ENCODE assay signal across 27 mouse cellular contexts in genomic region chr2:180343092-180343491, GRCm38 (mm10). TPM values are rescaled to one million over a fixed set of nuclear protein-coding genes. Genes with fewer than 3 reads are reported as not detected.
DNase-seq lines count a peak whose midpoint lies in the region; ATAC-seq and TF ChIP-seq lines count a peak whose summit lies in the region.
"Had no signal": no experiment of that assay in that cellular context is flagged by ENCODE, and none has a peak within 500 bp of the region (broad histone marks: within the 10 kb centered on the region; RNA-seq: fewer than 3 reads in every experiment).

No protein-coding gene starts in this region.

- 0 out of 2 replicates have a peak overlapping the region, but pooled peaks have one; percentile 13 for H3K9ac ChIP-seq in heart, embryonic 14.5 days (ENCODE audit: low read length)
- H3K9ac ChIP-seq in liver, adult 2 months (ENCODE audit: low read depth, low read length) = no peak overlapping the region
- no peak overlapping the region for H3K9ac ChIP-seq in stomach, embryonic 15.5 days
- H3K9ac ChIP-seq: forebrain, postnatal 0 days; lung, embryonic 14.5 days had no signal

- no peaks in the 10 kb centered on the region for H3K36me3 ChIP-seq in heart, embryonic 14.5 days (ENCODE audit: control insufficient read depth, insufficient read depth, low read length)
- H3K36me3 ChIP-seq in liver, adult 2 months (ENCODE audit: control insufficient read depth, insufficient read depth, low read length) = no peaks in the 10 kb centered on the region
- H3K36me3 ChIP-seq in stomach, embryonic 15.5 days = no peaks in the 10 kb centered on the region
- H3K36me3 ChIP-seq: forebrain, embryonic 10.5 days had no signal

- ATAC-seq in heart, embryonic 14.5 days (ENCODE audit: insufficient number of reproducible peaks, insufficient read depth, low FRiP score, low read depth) = no peak
- peak; percentile 39; the same call in 1 of the 2 replicates for ATAC-seq in stomach, embryonic 15.5 days (ENCODE audit: insufficient read depth, low FRiP score, low read depth)
- no peak for ATAC-seq in CD4-positive, CD25-positive, alpha-beta regulatory T cell, adult 4 months
- ATAC-seq: forebrain, postnatal 0 days had no signal

- peaks cover 68 to 74% of the 10 kb centered on the region in 2 experiments for H3K4me1 ChIP-seq in heart, embryonic 14.5 days (ENCODE audit: control insufficient read depth in 2 of 2, insufficient read depth in 2 of 2, low read length in 2 of 2)
- 0 out of 2 replicates have a peak, but pooled peaks cover 1% of the 10 kb centered on the region for H3K4me1 ChIP-seq in liver, adult 2 months (ENCODE audit: control insufficient read depth, insufficient read depth, low read length)
- peaks cover 10% of the 10 kb centered on the region; the same call in 1 of the 2 replicates for H3K4me1 ChIP-seq in stomach, embryonic 15.5 days

- no peaks in the 10 kb centered on the region for H3K27me3 ChIP-seq in heart, embryonic 14.5 days (ENCODE audit: control insufficient read depth, insufficient read depth, low read length)
- H3K27me3 ChIP-seq in liver, adult 2 months (ENCODE audit: control insufficient read depth, insufficient read depth, low read length) = no peaks in the 10 kb centered on the region
- no peaks in the 10 kb centered on the region for H3K27me3 ChIP-seq in stomach, embryonic 15.5 days (replicated peaks)

- DNase-seq in heart, postnatal 4 days = no peak
- DNase-seq in liver, adult 2 months (ENCODE audit: extremely low read depth, low read depth, low spot score) = peak; percentile 66
- no peak for DNase-seq in liver
- peak; percentile 67 for DNase-seq in kidney, adult 9 months
- no peak for DNase-seq in MN1 (ENCODE audit: low spot score)
- DNase-seq: B cell, adult 2 months; cerebellum, adult 18-20 months; cerebellum, postnatal 36 days; forebrain, postnatal 0 days; left cerebral cortex, postnatal 4 days; lung, embryonic 14.5 days; retina, postnatal 1 day; thymus, postnatal 36 days had no signal

- no peak overlapping the region for H3K4me2 ChIP-seq in heart, embryonic 14.5 days (ENCODE audit: low read length)
- H3K4me2 ChIP-seq in stomach, embryonic 15.5 days = no peak overlapping the region
- H3K4me2 ChIP-seq: liver, embryonic 11.5 days; midbrain, embryonic 11.5 days had no signal

- 67% methylated on average over 13 of the region's 13 CpGs for WGBS in heart, embryonic 14.5 days
- 22% methylated on average over 13 of the region's 13 CpGs for WGBS in liver, adult 2 months
- 69% methylated on average over 13 of the region's 13 CpGs for WGBS in stomach, embryonic 15.5 days

- no peaks in the 10 kb centered on the region for H3K79me2 ChIP-seq in liver, adult 2 months (ENCODE audit: control insufficient read depth, insufficient read depth, low read length)

- H3K4me3 ChIP-seq in heart, embryonic 14.5 days (ENCODE audit: control insufficient read depth in 1 of 2, insufficient read depth in 1 of 2, low read depth in 1 of 2, low read length in 2 of 2) = no peak overlapping the region
- no peak overlapping the region for H3K4me3 ChIP-seq in liver, adult 2 months (ENCODE audit: insufficient read depth, low read depth, low read length)
- H3K4me3 ChIP-seq in stomach, embryonic 15.5 days (replicated peaks) = no peak overlapping the region
- H3K4me3 ChIP-seq: forebrain, embryonic 10.5 days had no signal

- no peak for TF ChIP-seq POLR2A in liver, adult 2 months (IDR thresholded peaks at IDR 0.05; ENCODE audit: extremely low read depth, insufficient read depth, low read length)

- peak overlapping the region; percentile 72 to 85 for H3K27ac ChIP-seq in heart, embryonic 14.5 days (replicated peaks in 1 of 2; ENCODE audit: control insufficient read depth in 1 of 2, insufficient read depth in 1 of 2, low read depth in 2 of 2, low read length in 2 of 2)
- no peak overlapping the region for H3K27ac ChIP-seq in liver, adult 2 months (replicated peaks; ENCODE audit: insufficient read depth, low read depth, low read length)
- H3K27ac ChIP-seq in stomach, embryonic 15.5 days = peak overlapping the region; percentile 27; the same call in 1 of the 2 replicates
- H3K27ac ChIP-seq: forebrain, embryonic 10.5 days; macrophage had no signal

- H3K9me3 ChIP-seq in heart, embryonic 14.5 days (ENCODE audit: control insufficient read depth, low read length) = no peaks in the 10 kb centered on the region
- no peaks in the 10 kb centered on the region for H3K9me3 ChIP-seq in stomach, embryonic 15.5 days
- H3K9me3 ChIP-seq: forebrain, embryonic 10.5 days had no signal

- TF ChIP-seq CTCF in liver, adult 2 months (IDR thresholded peaks at IDR 0.05; ENCODE audit: low read depth, low read length) = no peak

RNA-seq across cellular contexts. Expression of gene Gata5, which starts 8.6 kb away (rescaled TPM):
- polyA plus RNA-seq in heart, embryonic 14.5 days (2014; fragmentation: Nextera tagmentation; extraction: Ambion mirVana) = 7.3 and 9.7 TPM in 2 replicates
- 1 to 10 TPM; 1.6 to 2.5 TPM for total RNA-seq in heart, postnatal 4 days (2021)
- 0.09 TPM in 1 of 2 replicates, not detected in the other for total RNA-seq in liver, adult 2 months (2014; rRNA removed)
- 0.09 and 0.16 TPM in 2 replicates for polyA plus RNA-seq in liver, adult 2 months (2012; rRNA removed)
- polyA plus RNA-seq in stomach, embryonic 15.5 days (2015; fragmentation: Nextera tagmentation; extraction: Ambion mirVana) = 5.5 and 6.0 TPM in 2 replicates
- not detected for polyA plus RNA-seq in CD4-positive, CD25-positive, alpha-beta regulatory T cell, adult 4 months (2017; shearing (Covaris generic))
- total RNA-seq: forebrain, postnatal 0 days; layer of hippocampus, adult 8-10 months; left cerebral cortex, adult 18-20 months; left cerebral cortex, postnatal 4 days; monocyte, adult 5-6 weeks had no signal
- polyA plus RNA-seq: forebrain, embryonic 10.5 days; forebrain, postnatal 0 days; hindbrain, embryonic 11.5 days; macrophage; midbrain, embryonic 11.5 days had no signal

RNA-seq across cellular contexts. Expression of gene Rbbp8nl, which starts 53.4 kb away (rescaled TPM):
- polyA plus RNA-seq in heart, embryonic 14.5 days (2014; fragmentation: Nextera tagmentation; extraction: Ambion mirVana) = not detected in 2 replicates
- total RNA-seq in heart, postnatal 4 days (2021) = not detected
- total RNA-seq in liver, adult 2 months (2014; rRNA removed) = not detected in 2 replicates
- not detected in 2 replicates for polyA plus RNA-seq in liver, adult 2 months (2012; rRNA removed)
- 3.1 and 3.4 TPM in 2 replicates for polyA plus RNA-seq in stomach, embryonic 15.5 days (2015; fragmentation: Nextera tagmentation; extraction: Ambion mirVana)
- not detected for polyA plus RNA-seq in CD4-positive, CD25-positive, alpha-beta regulatory T cell, adult 4 months (2017; shearing (Covaris generic))
- total RNA-seq: adrenal gland, adult 18-20 months; adrenal gland, postnatal 4 days; forebrain, postnatal 0 days; layer of hippocampus, adult 8-10 months; left cerebral cortex, adult 18-20 months; left cerebral cortex, postnatal 4 days; monocyte, adult 5-6 weeks had no signal
- polyA plus RNA-seq: forebrain, postnatal 0 days; hindbrain, embryonic 11.5 days; macrophage; midbrain, embryonic 11.5 days; neural tube, embryonic 11.5 days had no signal

Comparison
In these comparisons a context has a peak if more than half of its experiments do, and no peak if none do; other contexts are left out.
1. DNase-seq: peak in liver, adult 2 months (single experiment) and kidney, adult 9 months (single experiment); none in heart, postnatal 4 days (single experiment), liver (single experiment) and MN1 (single experiment).